Mouse (Mus musculus): ENCODE measurements around the gene Wdr18. TPM values are rescaled to one million over a fixed set of nuclear protein-coding genes. Genes with fewer than 3 reads are reported as not detected.

Wdr18 gene
- polyA plus RNA-seq, 1 experiment: 63.2 TPM

DNA sequence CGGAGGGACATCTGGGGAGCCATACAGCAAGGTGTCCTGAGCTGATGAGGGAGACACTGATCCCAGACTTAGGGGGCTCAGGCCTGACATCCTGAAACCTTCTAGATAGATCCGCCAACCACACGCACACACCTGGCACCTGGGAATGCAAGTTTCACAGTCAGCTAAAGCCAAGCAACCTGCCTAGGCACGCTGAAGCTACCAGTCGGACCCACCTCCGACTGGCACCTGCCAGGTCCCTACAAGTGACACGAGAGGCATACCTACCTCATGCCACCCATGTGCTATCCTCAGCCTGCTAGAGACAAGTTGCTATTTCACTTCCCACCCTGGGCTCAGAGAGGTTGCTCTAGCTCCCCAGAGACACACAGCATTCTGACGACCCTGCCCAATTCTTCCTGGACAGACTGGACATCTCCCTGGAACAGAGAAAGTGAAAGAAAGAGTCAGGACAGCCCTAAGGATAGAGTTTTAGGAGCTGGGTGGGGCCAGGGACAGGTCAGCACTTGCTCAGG lies 29.4 kb downstream of the Wdr18 start:
- TF ChIP-seq POLR2A (IDR thresholded peaks at IDR 0.05; ENCODE audit: extremely low read depth, insufficient read depth, low read length): no peak
- no peak for TF ChIP-seq CTCF (IDR thresholded peaks at IDR 0.05; ENCODE audit: extremely low read depth, insufficient read depth, low read length)
- Histone ChIP-seq H3K27ac (ENCODE audit: insufficient read depth, low read length) (no peak overlapping the region), H3K4me1 (ENCODE audit: control insufficient read depth, insufficient read depth, low read length) (peaks cover 3% of the 10 kb centered on the region; the same call in 1 of the 2 replicates), H3K4me3 (ENCODE audit: insufficient read depth, low read length) (peak overlapping the region; percentile 13; the same call in 1 of the 2 replicates)

DNA sequence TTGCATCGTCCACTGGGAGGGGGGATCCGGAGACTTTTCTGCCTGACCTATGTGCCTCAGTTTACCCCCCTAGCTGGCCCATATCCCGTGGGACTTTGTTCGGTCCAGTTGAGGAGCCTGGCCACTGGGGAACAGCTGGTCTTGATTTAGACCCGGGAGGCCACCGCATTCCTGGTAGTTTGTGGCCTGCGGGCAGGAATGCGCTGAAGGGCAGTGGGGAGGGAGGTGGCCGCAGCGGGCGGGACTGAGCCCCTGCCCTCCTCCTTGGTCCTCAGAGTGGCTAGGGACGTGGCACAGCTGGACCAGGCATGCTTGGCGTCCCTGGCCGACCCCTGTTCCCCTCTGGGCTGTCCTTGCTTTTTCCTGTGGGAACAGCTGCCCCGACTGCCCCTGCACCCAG lies 29.9 kb downstream of the Wdr18 start:
- H3K4me1 ChIP-seq (ENCODE audit: control insufficient read depth, insufficient read depth, low read length): peaks cover 3% of the 10 kb centered on the region; the same call in 1 of the 2 replicates
- TF ChIP-seq CTCF (IDR thresholded peaks at IDR 0.05; ENCODE audit: extremely low read depth, insufficient read depth, low read length) (no peak), POLR2A (IDR thresholded peaks at IDR 0.05; ENCODE audit: extremely low read depth, insufficient read depth, low read length) (no peak)
- H3K4me3 ChIP-seq (ENCODE audit: insufficient read depth, low read length): no peak overlapping the region
- no peak overlapping the region for H3K27ac ChIP-seq (ENCODE audit: insufficient read depth, low read length)

DNA sequence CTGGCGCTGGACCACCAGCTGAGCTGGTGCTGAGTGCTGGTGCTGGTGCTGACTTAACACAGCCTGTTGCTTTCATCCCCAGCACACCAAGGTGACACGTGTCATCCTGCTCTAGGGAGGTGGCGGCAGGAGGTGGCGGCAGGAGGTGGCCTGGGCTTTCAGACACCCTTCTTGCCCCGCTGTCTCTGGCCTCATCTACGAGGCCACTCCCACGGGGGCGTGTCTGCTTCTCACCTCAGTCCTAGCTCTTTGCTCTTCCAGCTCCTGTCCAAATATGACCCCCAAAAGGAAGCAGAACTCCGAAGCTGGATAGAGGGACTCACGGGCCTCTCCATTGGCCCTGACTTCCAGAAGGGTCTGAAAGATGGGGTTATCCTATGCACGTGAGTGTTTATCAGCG lies 31.1 kb downstream of the Wdr18 start:
- H3K4me3 ChIP-seq (ENCODE audit: insufficient read depth, low read length): no peak overlapping the region
- TF ChIP-seq CTCF (IDR thresholded peaks at IDR 0.05; ENCODE audit: extremely low read depth, insufficient read depth, low read length) (no peak), POLR2A (IDR thresholded peaks at IDR 0.05; ENCODE audit: extremely low read depth, insufficient read depth, low read length) (no peak)
- peaks cover 1% of the 10 kb centered on the region; the same call in 1 of the 2 replicates for H3K4me1 ChIP-seq (ENCODE audit: control insufficient read depth, insufficient read depth, low read length)
- H3K27ac ChIP-seq (ENCODE audit: insufficient read depth, low read length): no peak overlapping the region

DNA sequence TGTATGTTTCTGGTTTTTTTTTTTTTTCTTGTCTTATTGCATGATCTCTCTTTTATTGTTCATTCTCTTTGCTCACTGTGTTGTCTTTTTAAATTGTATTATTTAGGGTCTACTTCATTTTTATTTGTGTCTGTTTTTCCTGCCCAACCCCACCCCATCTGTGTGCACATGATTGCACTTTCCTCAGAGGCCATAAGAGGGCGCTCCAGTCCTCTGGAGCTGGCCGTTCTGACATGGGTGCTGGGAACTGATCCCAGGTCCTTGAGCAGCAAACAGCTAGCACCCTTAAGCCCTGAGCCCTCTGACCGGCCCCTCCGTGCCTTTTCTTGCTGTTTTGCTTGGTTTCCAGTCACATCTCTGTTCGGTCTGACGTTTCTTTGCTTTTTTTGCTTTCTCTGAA lies 31.6 kb downstream of the Wdr18 start:
- Histone ChIP-seq H3K27ac (ENCODE audit: insufficient read depth, low read length) (no peak overlapping the region), H3K4me1 (ENCODE audit: control insufficient read depth, insufficient read depth, low read length) (no peaks in the 10 kb centered on the region), H3K4me3 (ENCODE audit: insufficient read depth, low read length) (no peak overlapping the region)
- TF ChIP-seq POLR2A (IDR thresholded peaks at IDR 0.05; ENCODE audit: extremely low read depth, insufficient read depth, low read length): no peak
- no peak for TF ChIP-seq CTCF (IDR thresholded peaks at IDR 0.05; ENCODE audit: extremely low read depth, insufficient read depth, low read length)

DNA sequence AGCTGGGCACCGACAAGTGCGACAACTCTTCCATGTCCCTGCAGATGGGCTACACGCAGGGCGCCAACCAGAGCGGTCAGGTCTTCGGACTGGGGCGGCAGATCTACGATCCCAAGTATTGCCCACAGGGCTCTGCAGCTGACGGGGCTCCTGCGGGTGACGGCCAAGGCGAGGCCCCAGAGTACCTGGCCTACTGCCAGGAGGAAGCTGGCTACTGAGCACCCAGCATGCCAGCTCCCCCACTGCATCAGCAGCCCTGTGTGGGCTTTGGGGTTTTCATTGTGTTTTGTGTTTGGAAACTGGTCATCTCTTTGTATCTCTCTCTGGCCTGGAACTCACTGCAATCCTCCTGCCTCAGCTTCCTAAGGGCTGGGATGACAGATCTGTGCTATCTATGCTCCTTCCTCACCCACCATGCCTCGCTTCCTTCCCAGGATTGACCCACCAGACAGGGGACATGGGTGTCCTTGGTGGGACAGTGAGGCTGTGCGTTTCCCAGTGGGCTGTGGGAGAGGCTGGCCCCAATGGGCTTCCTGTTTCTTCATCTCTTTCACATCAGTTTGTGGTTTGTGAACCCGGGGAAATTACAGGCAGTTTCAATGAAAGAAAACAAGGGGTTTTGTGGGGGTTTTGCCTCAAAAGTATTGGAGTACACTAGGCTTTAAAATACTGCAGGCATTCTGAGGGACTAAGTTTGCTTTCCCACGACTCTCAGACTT lies 34.6 kb downstream of the Wdr18 start:
- Histone ChIP-seq H3K4me1 (ENCODE audit: control insufficient read depth, insufficient read depth, low read length) (no peaks in the 10 kb centered on the region), H3K4me3 (ENCODE audit: insufficient read depth, low read length) (no peak overlapping the region), H3K27ac (ENCODE audit: insufficient read depth, low read length) (no peak overlapping the region)
- TF ChIP-seq CTCF (IDR thresholded peaks at IDR 0.05; ENCODE audit: extremely low read depth, insufficient read depth, low read length): no peak

DNA sequence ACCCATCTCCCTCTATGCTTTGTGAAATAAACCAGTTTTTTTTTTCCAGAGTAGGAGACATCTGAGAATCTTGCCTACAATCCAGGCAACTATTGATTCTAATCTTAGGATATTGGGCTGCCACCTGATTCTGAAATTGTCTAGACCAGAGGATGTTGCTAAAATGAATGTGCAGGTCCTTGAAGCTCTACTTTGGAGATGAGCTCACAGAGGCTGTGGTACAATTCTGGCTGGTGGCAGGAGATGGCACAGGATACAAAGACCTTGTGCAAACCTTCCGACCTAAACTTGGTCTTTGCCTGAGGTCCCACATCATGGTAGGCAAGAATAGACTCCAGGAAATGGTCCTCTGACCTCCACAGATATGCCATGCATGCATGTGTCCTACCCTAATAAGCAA lies 35.7 kb downstream of the Wdr18 start:
- no peak overlapping the region for H3K27ac ChIP-seq (ENCODE audit: insufficient read depth, low read length)
- H3K4me1 ChIP-seq (ENCODE audit: control insufficient read depth, insufficient read depth, low read length): no peaks in the 10 kb centered on the region
- no peak overlapping the region for H3K4me3 ChIP-seq (ENCODE audit: insufficient read depth, low read length)
- no peak for TF ChIP-seq POLR2A (IDR thresholded peaks at IDR 0.05; ENCODE audit: extremely low read depth, insufficient read depth, low read length)
- TF ChIP-seq CTCF (IDR thresholded peaks at IDR 0.05; ENCODE audit: extremely low read depth, insufficient read depth, low read length): no peak

DNA sequence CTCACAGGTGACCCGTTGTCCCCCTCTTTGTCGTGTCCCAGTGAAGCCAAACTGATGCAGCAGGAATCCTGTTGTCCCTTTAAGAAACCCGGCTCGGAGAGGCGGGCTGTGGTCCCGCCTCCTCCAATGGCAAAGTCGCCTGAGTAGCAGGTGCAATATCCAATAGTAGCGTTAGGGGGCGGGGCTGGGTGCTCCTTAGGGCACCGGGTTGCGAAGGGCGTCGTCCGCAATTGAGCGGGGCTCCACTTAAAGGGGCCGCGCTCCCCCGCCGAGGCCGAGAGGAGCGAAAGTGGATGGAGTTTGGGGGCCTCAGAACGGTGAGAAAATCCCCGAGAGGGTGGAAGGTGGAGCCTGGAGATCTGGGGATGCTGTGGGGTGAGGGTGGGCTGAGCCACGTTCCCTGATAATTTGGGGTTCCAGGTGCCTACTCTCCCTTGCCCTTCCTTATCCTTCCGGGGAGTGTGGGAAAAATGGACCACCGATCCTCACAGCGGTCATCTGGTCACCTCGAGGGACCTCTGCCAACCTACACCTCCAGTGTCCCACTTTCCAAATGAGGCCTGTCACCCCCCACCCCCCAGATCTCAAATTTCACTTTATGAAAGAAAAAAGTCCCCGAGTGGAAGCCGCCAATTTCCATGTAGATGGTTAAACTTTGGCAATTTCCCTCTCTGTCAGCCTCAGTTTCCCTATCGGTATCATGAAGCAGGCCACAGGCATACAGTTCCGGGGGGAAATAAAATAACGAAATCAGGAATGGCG lies 36.5 kb downstream of the Wdr18 start, which contains the start of gene Abca7:
Gene Abca7, plus strand, starts transcription at position 223 of the 762 bp plus-strand sequence.
- Histone ChIP-seq H3K4me3 (ENCODE audit: insufficient read depth, low read length) (peak within 1 kb of the TSS; percentile 73), H3K27ac (ENCODE audit: insufficient read depth, low read length) (no peak within 1 kb of the TSS), H3K4me1 (ENCODE audit: control insufficient read depth, insufficient read depth, low read length) (no peaks in the 10 kb centered on the region)
- TF ChIP-seq POLR2A (IDR thresholded peaks at IDR 0.05; ENCODE audit: extremely low read depth, insufficient read depth, low read length) (0 out of 2 replicates have a peak, but pooled peaks have one; percentile 19), CTCF (IDR thresholded peaks at IDR 0.05; ENCODE audit: extremely low read depth, insufficient read depth, low read length) (no peak)

DNA sequence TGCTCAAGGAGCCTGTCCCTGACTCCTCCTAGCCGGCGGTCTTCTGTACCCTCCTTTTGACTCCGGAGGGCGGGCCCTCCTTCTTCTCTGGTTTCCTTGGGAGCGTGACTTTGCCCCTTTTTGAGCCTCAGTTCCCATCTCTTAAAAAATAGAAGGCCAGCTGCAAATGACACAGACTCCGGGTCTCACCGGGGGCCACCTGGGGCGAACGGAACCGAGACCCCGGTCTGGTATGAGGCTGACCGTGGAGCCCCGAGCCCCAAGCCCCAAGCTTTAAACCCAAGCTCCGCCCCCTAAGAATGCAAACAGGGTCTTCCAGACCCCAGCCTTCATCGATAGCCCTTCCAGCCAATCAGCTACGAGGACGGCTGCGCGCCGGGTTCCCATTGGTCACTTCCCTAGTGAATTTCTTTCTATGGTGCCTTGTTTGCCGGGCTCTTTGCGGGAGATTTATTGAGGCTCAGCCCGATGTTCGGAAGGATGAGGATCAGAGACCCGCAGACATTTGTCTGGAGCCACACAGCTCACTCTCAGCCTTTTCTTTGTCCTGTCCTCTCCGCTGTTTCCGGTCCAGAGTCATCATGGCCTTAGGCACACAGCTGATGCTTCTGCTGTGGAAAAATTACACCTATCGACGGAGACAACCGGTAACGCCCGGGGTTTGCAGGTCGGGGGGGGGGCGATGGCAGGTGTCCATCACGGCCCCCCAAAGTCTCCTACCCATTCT lies 37.2 kb downstream of the Wdr18 start:
- H3K4me3 ChIP-seq (ENCODE audit: insufficient read depth, low read length): peak overlapping the region; percentile 73
- no peak overlapping the region for H3K27ac ChIP-seq (ENCODE audit: insufficient read depth, low read length)
- H3K4me1 ChIP-seq (ENCODE audit: control insufficient read depth, insufficient read depth, low read length): no peaks in the 10 kb centered on the region

DNA sequence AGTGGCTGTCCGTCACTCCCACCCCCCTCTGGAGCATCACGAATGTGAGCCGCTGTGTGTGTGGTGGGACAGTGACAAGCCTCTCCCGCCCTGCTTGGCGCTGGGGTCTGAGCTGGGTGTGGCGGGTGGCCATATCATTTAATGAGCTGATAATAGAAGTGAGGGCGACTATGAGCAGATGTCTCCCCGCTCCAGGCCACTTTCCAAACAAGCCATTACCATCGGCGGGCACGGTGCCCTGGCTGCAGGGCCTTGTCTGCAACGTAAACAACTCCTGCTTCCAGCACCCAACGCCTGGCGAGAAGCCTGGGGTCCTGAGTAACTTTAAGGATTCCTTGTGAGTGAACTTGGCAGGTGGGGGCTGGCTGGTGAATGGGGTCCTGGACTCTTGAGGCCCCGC lies 37.9 kb downstream of the Wdr18 start:
- no peak for TF ChIP-seq POLR2A (IDR thresholded peaks at IDR 0.05; ENCODE audit: extremely low read depth, insufficient read depth, low read length)
- no peak for TF ChIP-seq CTCF (IDR thresholded peaks at IDR 0.05; ENCODE audit: extremely low read depth, insufficient read depth, low read length)
- Histone ChIP-seq H3K4me1 (ENCODE audit: control insufficient read depth, insufficient read depth, low read length) (no peaks in the 10 kb centered on the region), H3K27ac (ENCODE audit: insufficient read depth, low read length) (no peak overlapping the region), H3K4me3 (ENCODE audit: insufficient read depth, low read length) (peak overlapping the region; percentile 73)

More for the DNA sequence above, 37.2 kb downstream of the Wdr18 start:
- no peak for TF ChIP-seq CTCF (IDR thresholded peaks at IDR 0.05; ENCODE audit: extremely low read depth, insufficient read depth, low read length)
- TF ChIP-seq POLR2A (IDR thresholded peaks at IDR 0.05; ENCODE audit: extremely low read depth, insufficient read depth, low read length): no peak

Measured in cortical plate, adult 2 months (tissue).